Mouse (Mus musculus) right cerebral cortex, postnatal 14 days (tissue): ENCODE results near the gene 2810408A11Rik.
A peak's percentile ranks its signal among the peaks of the same experiment; 100 is the strongest.
"Not testable (repeated sequence)": the region's sequence is repeated elsewhere in the genome, so short reads cannot be mapped to it uniquely, and the experiment has no call there.

Source experiments
- DNase-seq: peaks from one replicate; pipeline ENCODE4 v3.0.0; 2022

2810408A11Rik gene

GRCm38 (mm10) chr11:69930967-69931537, 30.3 kb upstream of the 2810408A11Rik start:
- no peak for DNase-seq

- DNase-seq = not testable (repeated sequence)
Observed at GRCm38 (mm10) chr11:69930176-69930575, 29.4 kb upstream of the 2810408A11Rik start.

GRCm38 (mm10) chr11:69929712-69930111, 28.9 kb upstream of the 2810408A11Rik start:
- DNase-seq = no peak

GRCm38 (mm10) chr11:69927501-69927900, 26.7 kb upstream of the 2810408A11Rik start:
- no peak for DNase-seq

GRCm38 (mm10) chr11:69922796-69923195, 22.0 kb upstream of the 2810408A11Rik start:
- no peak for DNase-seq

- DNase-seq = no peak
Observed at GRCm38 (mm10) chr11:69922012-69922756, 21.4 kb upstream of the 2810408A11Rik start.

GRCm38 (mm10) chr11:69921114-69922011, 20.6 kb upstream of the 2810408A11Rik start, which contains the start of gene Eif5a:
Gene Eif5a (minus strand): TSS chr11:69921958.
- peak; percentile 100 for DNase-seq

GRCm38 (mm10) chr11:69920266-69921031, 19.7 kb upstream of the 2810408A11Rik start:
- peak; percentile 56 for DNase-seq

- peak; percentile 36 for DNase-seq
Observed at GRCm38 (mm10) chr11:69919661-69920265, 19.0 kb upstream of the 2810408A11Rik start.

GRCm38 (mm10) chr11:69919053-69919452, 18.3 kb upstream of the 2810408A11Rik start:
- DNase-seq = no peak

- no peak for DNase-seq
Observed at GRCm38 (mm10) chr11:69918118-69918517, 17.3 kb upstream of the 2810408A11Rik start.

- no peak for DNase-seq
Observed at GRCm38 (mm10) chr11:69917379-69917948, 16.7 kb upstream of the 2810408A11Rik start.

- not testable (repeated sequence) for DNase-seq
Observed at GRCm38 (mm10) chr11:69916652-69917378, 16.0 kb upstream of the 2810408A11Rik start.

GRCm38 (mm10) chr11:69915667-69916627, 15.2 kb upstream of the 2810408A11Rik start:
- no peak for DNase-seq

- no peak for DNase-seq
Observed at GRCm38 (mm10) chr11:69914917-69915430, 14.2 kb upstream of the 2810408A11Rik start.

GRCm38 (mm10) chr11:69914372-69914764, 13.6 kb upstream of the 2810408A11Rik start:
- no peak for DNase-seq

- peak; percentile 88 for DNase-seq
Observed at GRCm38 (mm10) chr11:69913554-69914371, 13.0 kb upstream of the 2810408A11Rik start, which contains the start of gene Gps2. Gene Gps2 (plus strand): TSS chr11:69913888.

- no peak for DNase-seq
Observed at GRCm38 (mm10) chr11:69912716-69913530, 12.1 kb upstream of the 2810408A11Rik start.
